Mouse (Mus musculus) ZHBTc4 (cell line): ENCODE data around the gene Net1.

ENCODE experiments used
- DNase-seq: peaks from one replicate; pipeline ENCODE4 v3.0.0-alpha.2; 2011; ENCODE audit warnings: low read depth, low spot score

Gene Net1

GRCm38 (mm10) chr13:3832450-3832849, 85.6 kb downstream of the Net1 start:
- DNase-seq, result no peak
